Mouse (Mus musculus): ENCODE results near the gene Gm10337. TPM values are rescaled to one million over a fixed set of nuclear protein-coding genes. Genes with fewer than 3 reads are reported as not detected.
A peak's percentile ranks its signal among the peaks of the same experiment; 100 is the strongest.

Gm10337 gene
- polyA plus RNA-seq, 1 experiment from 2014 or later, result not detected

DNA sequence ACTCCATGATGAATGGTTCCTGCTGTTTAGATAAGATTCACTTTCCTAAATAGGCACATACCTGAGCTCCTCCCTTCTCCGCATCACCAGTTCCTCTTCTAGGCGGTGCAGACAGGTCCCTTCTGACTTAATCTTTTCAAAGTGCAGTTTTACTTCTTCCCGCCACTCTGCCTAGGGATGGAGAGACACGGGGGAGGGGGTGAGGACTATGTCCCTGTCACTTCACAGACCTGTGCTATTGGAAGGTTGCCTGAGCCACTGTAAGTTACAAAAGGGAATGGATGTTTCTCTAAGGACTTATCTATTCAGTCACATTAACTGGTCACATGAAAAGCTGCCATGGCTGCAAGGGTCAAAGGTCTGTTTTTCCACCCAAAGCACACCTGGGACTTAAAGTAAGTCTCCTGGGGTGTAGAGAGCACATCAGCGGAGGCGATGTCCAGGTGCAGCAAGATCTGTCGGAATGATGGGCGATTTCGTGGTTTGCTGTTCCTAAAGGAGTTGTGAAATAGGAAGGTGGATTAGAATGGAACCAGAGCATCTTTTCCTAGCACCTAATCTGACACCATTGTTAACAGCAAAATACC lies 1.2 kb upstream of the Gm10337 start:
- ATAC-seq (ENCODE audit: low read depth), result peak; percentile 52
- 74% methylated on average over 9 of the region's 9 CpGs for WGBS (ENCODE audit: insufficient replicate concordance)
- H3K36me3 ChIP-seq (ENCODE audit: control insufficient read depth, insufficient read depth), result peaks cover 52% of the 10 kb centered on the region

DNA sequence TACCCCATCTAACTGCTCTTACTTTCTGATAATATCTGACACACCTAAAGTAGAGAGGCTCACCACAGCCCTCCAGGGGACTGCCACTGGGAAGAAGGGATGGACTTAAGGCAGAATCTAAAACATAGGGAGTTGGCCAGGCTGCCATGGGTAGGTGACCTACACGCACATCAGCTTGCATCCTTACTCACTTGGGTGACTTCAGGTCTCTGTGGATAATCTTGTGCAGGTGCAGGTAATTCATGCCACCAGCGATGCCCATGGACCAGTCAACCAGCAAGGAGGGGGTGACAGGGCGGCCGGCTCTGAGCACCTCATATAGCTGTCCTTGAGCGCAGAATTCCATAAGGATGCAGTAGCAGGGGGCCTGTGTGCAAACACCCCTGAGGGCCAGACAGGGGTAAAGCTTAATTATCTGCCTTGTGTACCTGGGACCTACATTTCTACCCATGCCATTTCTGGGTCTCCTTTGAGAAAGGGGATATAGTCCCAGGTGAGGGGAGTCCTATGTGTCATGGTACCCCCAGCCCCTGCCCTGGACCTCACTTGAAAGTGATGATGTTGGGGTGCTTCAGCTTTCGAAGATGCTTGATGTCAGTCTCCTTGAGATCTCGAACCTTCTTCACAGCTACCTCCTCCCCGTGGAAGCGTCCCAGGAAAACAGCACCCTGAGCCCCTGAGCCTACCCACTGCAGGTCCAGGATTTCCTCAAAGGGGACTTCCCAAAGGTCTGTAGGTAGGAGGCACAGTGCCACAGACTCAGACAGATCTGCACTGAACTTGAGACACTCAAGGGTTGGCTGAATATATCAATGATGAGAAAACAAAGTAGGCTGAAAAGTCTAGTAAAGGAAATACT lies 631 bp downstream of the Gm10337 start:
- Histone ChIP-seq H3K4me2 (ENCODE audit: low read depth, low read length) (no peak overlapping the region), H3K27me3 (ENCODE audit: control insufficient read depth, insufficient read depth, low read depth, low read length) (no peaks in the 10 kb centered on the region), H3K4me1 (ENCODE audit: control insufficient read depth, low read depth, low read length) (peaks cover 2% of the 10 kb centered on the region; the same call in 1 of the 2 replicates), H3K36me3 (ENCODE audit: control insufficient read depth, insufficient read depth) (peaks cover 38% of the 10 kb centered on the region), H3K4me3 (ENCODE audit: low read depth, low read length) (no peak overlapping the region), H3K9me3 (replicated peaks; ENCODE audit: control insufficient read depth, low read length) (no peaks in the 10 kb centered on the region), H3K9ac (ENCODE audit: low read depth, low read length) (no peak overlapping the region), H3K27ac (ENCODE audit: low read length) (no peak overlapping the region)
- no peak for ATAC-seq (ENCODE audit: low read depth)
- WGBS (ENCODE audit: insufficient replicate concordance), result 83% methylated on average over 9 of the region's 9 CpGs

More for the DNA sequence above, 1.2 kb upstream of the Gm10337 start:
- Histone ChIP-seq H3K4me2 (ENCODE audit: low read depth, low read length) (no peak overlapping the region), H3K9ac (ENCODE audit: low read depth, low read length) (no peak overlapping the region), H3K4me3 (ENCODE audit: low read depth, low read length) (no peak overlapping the region), H3K27me3 (ENCODE audit: control insufficient read depth, insufficient read depth, low read depth, low read length) (no peaks in the 10 kb centered on the region), H3K9me3 (replicated peaks; ENCODE audit: control insufficient read depth, low read length) (no peaks in the 10 kb centered on the region), H3K27ac (ENCODE audit: low read length) (no peak overlapping the region), H3K4me1 (ENCODE audit: control insufficient read depth, low read depth, low read length) (peaks cover 2% of the 10 kb centered on the region; the same call in 1 of the 2 replicates)

DNA sequence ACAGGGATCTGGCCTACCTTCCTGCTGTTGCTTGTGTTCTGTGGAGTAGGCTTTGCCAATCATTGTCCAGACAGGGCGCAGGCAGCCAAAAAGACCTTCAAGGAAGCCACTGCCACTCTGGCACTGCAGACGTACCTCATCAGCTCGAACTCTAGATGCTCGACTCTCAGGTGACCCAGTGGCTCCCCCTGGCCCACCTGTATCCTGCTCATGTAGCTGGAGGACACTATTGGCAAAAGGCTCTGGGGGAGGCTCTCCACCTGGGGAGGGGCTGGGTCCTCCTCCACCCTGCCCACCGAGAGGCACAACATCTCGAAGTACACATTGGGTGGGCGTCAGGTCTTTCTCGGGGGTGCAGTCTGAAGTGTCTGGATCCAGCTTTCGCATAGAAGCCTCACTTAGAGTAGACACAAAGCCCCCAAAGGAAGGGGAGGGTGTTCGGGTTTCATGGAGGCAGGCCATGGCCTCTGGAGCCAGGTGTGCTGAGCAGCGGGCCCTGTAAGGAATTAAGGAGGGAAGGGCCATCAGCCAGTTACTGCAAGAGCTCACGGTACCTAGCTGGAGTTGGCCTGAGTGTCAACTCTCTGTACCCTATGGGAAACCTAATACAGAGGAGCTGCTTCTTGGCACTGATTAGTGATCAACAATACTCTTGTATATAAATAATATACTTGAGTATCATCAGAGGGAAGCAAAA lies 1.7 kb downstream of the Gm10337 start:
- H3K9me3 ChIP-seq (replicated peaks; ENCODE audit: control insufficient read depth, low read length), result no peaks in the 10 kb centered on the region
- 71% methylated on average over 12 of the region's 12 CpGs for WGBS (ENCODE audit: insufficient replicate concordance)

DNA sequence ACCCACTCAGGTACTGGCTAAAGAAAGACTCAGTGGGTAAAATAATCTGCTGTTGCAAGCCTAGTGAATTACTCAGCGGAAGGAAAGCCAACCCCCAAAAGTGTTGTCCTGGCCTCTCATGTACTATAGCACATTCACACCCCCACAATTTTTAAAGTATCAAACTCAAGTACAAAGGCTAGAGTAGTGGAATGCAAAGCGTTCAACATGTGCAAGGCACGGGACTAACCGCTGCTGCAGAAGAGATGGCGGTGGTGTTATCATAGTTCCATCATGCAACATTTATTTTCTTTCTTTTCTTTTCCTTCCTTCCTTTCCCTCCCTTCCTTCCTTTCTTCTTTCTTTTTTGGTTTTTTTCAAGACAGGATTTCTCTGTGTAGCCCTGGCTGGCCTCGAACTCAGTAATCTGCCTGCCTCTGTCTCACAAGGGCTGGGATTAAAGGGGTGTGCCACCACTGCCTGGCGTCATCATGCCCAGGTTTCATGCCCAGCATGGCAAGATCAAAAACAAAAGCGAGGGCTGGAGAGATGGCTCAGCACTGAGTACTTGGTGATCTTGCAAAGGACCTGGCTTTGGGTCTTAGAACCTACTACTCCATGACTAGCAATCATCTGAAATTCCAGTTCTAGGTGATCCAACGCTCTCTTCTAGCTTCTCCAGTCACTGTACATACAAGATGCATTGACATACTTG lies 2.4 kb downstream of the Gm10337 start:
- no peak overlapping the region for H3K4me2 ChIP-seq (ENCODE audit: low read depth, low read length)
- H3K4me1 ChIP-seq (ENCODE audit: control insufficient read depth, low read depth, low read length), result peaks cover 12% of the 10 kb centered on the region
- no peak overlapping the region for H3K9ac ChIP-seq (ENCODE audit: low read depth, low read length)
- 68% methylated on average over 9 of the region's 9 CpGs for WGBS (ENCODE audit: insufficient replicate concordance)
- H3K36me3 ChIP-seq (ENCODE audit: control insufficient read depth, insufficient read depth), result peaks cover 20% of the 10 kb centered on the region
- H3K4me3 ChIP-seq (ENCODE audit: low read depth, low read length), result no peak overlapping the region
- no peak overlapping the region for H3K27ac ChIP-seq (ENCODE audit: low read length)
- no peak for ATAC-seq (ENCODE audit: low read depth)
- H3K27me3 ChIP-seq (ENCODE audit: control insufficient read depth, insufficient read depth, low read depth, low read length), result no peaks in the 10 kb centered on the region
- no peaks in the 10 kb centered on the region for H3K9me3 ChIP-seq (replicated peaks; ENCODE audit: control insufficient read depth, low read length)

More for the DNA sequence above, 1.7 kb downstream of the Gm10337 start:
- Histone ChIP-seq H3K4me2 (ENCODE audit: low read depth, low read length) (no peak overlapping the region), H3K4me1 (ENCODE audit: control insufficient read depth, low read depth, low read length) (peaks cover 5% of the 10 kb centered on the region), H3K36me3 (ENCODE audit: control insufficient read depth, insufficient read depth) (peaks cover 27% of the 10 kb centered on the region), H3K27me3 (ENCODE audit: control insufficient read depth, insufficient read depth, low read depth, low read length) (no peaks in the 10 kb centered on the region), H3K4me3 (ENCODE audit: low read depth, low read length) (no peak overlapping the region), H3K27ac (ENCODE audit: low read length) (no peak overlapping the region), H3K9ac (ENCODE audit: low read depth, low read length) (no peak overlapping the region)
- no peak for ATAC-seq (ENCODE audit: low read depth)

DNA sequence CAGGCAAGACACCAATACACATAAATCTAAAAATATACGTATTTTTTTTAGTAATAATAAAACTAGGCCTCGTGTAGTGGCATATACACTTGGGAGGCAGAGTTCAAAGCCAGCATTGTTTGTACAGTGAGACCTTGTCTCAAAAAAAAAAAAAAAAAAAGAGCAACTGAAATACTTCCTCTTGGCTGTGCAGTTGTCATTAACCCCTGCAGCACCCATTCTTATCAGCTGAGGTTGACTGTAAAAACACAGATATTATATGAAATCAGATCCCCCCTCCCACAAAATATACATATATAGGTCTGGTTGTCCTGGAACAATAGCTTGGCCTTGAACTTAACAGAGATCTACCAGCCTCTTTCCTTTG lies 2.9 kb downstream of the Gm10337 start:
- Histone ChIP-seq H3K9me3 (replicated peaks; ENCODE audit: control insufficient read depth, low read length) (no peaks in the 10 kb centered on the region), H3K4me2 (ENCODE audit: low read depth, low read length) (no peak overlapping the region), H3K36me3 (ENCODE audit: control insufficient read depth, insufficient read depth) (peaks cover 15% of the 10 kb centered on the region), H3K4me1 (ENCODE audit: control insufficient read depth, low read depth, low read length) (peaks cover 17% of the 10 kb centered on the region), H3K27ac (ENCODE audit: low read length) (no peak overlapping the region), H3K9ac (ENCODE audit: low read depth, low read length) (no peak overlapping the region), H3K4me3 (ENCODE audit: low read depth, low read length) (no peak overlapping the region), H3K27me3 (ENCODE audit: control insufficient read depth, insufficient read depth, low read depth, low read length) (no peaks in the 10 kb centered on the region)
- WGBS (ENCODE audit: insufficient replicate concordance), result 14% methylated on average over 2 of the region's 2 CpGs
- no peak for ATAC-seq (ENCODE audit: low read depth)

DNA sequence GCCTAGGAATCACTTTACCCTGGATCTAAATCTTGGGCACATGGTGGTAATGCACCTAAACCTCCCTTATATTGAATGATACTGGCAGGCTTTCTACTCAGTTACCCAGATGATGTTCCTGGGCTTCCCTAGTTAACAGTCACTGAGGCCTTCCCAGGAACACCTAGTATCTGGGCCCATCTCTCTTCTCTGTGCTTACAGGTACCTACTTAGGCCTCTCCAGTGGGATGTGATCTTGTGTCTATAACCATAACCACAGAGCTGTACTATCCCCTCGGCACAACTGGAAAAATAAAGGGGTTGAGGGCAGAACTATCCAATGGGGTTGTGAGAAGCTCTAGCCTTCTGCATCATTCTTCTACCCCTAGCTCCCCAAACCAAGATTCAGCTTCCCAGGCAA lies 3.3 kb downstream of the Gm10337 start:
- ATAC-seq (ENCODE audit: low read depth), result no peak
- Histone ChIP-seq H3K4me2 (ENCODE audit: low read depth, low read length) (no peak overlapping the region), H3K27ac (ENCODE audit: low read length) (no peak overlapping the region), H3K27me3 (ENCODE audit: control insufficient read depth, insufficient read depth, low read depth, low read length) (no peaks in the 10 kb centered on the region), H3K9ac (ENCODE audit: low read depth, low read length) (no peak overlapping the region), H3K36me3 (ENCODE audit: control insufficient read depth, insufficient read depth) (peaks cover 12% of the 10 kb centered on the region), H3K9me3 (replicated peaks; ENCODE audit: control insufficient read depth, low read length) (no peaks in the 10 kb centered on the region), H3K4me1 (ENCODE audit: control insufficient read depth, low read depth, low read length) (peaks cover 17% of the 10 kb centered on the region), H3K4me3 (ENCODE audit: low read depth, low read length) (no peak overlapping the region)
- WGBS (ENCODE audit: insufficient replicate concordance), result 67% methylated on average over 1 of the region's 1 CpGs

DNA sequence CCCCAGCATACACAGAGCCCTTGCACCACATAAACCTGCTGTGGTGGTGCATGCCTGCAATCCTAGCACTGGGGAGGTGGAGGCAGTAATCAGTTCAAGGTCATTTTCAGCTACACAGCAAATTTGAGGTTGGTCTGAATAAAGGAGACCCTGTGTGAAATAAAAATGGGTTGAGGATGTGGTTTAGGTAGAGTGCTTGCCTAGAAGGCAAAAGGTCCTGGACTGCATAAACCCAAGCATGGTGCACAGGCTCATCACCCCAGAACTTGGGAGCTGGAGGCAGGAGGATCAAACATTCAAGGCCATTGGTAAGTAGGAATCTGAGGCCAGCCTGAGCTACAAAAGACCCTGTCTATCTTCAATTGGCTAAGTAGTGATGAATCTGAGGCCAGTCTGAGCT lies 4.0 kb downstream of the Gm10337 start:
- H3K27me3 ChIP-seq (ENCODE audit: control insufficient read depth, insufficient read depth, low read depth, low read length), result no peaks in the 10 kb centered on the region
- H3K27ac ChIP-seq (ENCODE audit: low read length), result no peak overlapping the region
- H3K4me3 ChIP-seq (ENCODE audit: low read depth, low read length), result no peak overlapping the region
- H3K4me2 ChIP-seq (ENCODE audit: low read depth, low read length), result no peak overlapping the region
- peaks cover 17% of the 10 kb centered on the region for H3K4me1 ChIP-seq (ENCODE audit: control insufficient read depth, low read depth, low read length)
- ATAC-seq (ENCODE audit: low read depth), result no peak
- H3K9ac ChIP-seq (ENCODE audit: low read depth, low read length), result no peak overlapping the region
- peaks cover 8% of the 10 kb centered on the region for H3K36me3 ChIP-seq (ENCODE audit: control insufficient read depth, insufficient read depth)
- H3K9me3 ChIP-seq (replicated peaks; ENCODE audit: control insufficient read depth, low read length), result no peaks in the 10 kb centered on the region

DNA sequence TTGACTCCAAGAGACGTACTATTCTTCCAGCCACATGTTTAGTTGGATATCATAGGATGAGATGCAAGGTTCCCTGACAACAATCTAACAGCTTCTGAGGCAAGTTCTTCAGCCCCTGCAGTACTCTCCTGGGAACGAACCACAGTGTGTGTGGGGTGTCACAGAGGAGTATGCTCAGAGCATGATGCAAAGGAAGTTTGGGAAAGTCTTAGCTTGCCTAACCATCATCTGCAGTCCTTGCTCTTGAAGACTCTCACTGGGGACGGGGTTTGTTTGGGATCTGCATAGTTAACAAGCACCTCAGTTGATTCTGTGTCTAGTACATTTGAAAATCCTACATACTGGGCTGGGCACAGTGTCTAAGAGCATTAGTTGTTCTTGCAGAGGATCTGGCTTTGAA lies 4.8 kb downstream of the Gm10337 start:
- Histone ChIP-seq H3K4me2 (ENCODE audit: low read depth, low read length) (no peak overlapping the region), H3K27me3 (ENCODE audit: control insufficient read depth, insufficient read depth, low read depth, low read length) (no peaks in the 10 kb centered on the region), H3K27ac (ENCODE audit: low read length) (no peak overlapping the region), H3K4me1 (ENCODE audit: control insufficient read depth, low read depth, low read length) (peaks cover 17% of the 10 kb centered on the region), H3K9me3 (replicated peaks; ENCODE audit: control insufficient read depth, low read length) (no peaks in the 10 kb centered on the region), H3K4me3 (ENCODE audit: low read depth, low read length) (no peak overlapping the region), H3K36me3 (ENCODE audit: control insufficient read depth, insufficient read depth) (peaks cover 7% of the 10 kb centered on the region), H3K9ac (ENCODE audit: low read depth, low read length) (no peak overlapping the region)
- ATAC-seq (ENCODE audit: low read depth), result no peak
- WGBS (ENCODE audit: insufficient replicate concordance), result 62% methylated on average over 3 of the region's 3 CpGs
